Mouse (Mus musculus): ENCODE data around the gene Galnt9. TPM values are rescaled to one million over a fixed set of nuclear protein-coding genes. Genes with fewer than 3 reads are reported as not detected.

Galnt9 gene
- polyA plus RNA-seq, 1 experiment from 2014 or later, result 8.4 TPM

DNA sequence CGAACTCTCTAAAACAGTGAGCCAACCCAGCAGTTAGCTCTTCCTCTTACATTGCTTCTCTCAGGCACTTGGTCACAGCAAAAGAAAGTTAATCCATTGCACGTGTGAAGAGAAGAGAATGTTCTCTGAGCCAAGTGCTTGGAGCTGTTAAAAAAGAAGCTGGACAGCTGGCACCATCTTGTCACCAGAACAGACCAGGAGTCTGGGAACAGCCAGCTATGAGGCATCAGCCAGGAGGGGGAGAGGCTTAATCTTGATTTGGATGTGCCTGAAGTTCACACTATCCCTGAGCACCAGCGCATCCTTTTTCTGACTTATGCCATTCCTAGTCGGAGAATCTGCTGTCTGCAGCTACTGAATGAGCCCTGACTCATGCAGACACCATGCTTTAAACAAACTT, 30.4 kb upstream of the Galnt9 start:
- Histone ChIP-seq H3K4me1 (0 out of 2 replicates have a peak, but pooled peaks cover 3% of the 10 kb centered on the region), H3K27ac (replicated peaks) (no peak overlapping the region), H3K36me3 (no peaks in the 10 kb centered on the region), H3K9ac (replicated peaks) (no peak overlapping the region), H3K27me3 (peaks cover 4% of the 10 kb centered on the region; the same call in 1 of the 2 replicates), H3K9me3 (no peaks in the 10 kb centered on the region), H3K4me3 (no peak overlapping the region), H3K4me2 (replicated peaks) (no peak overlapping the region)
- WGBS, result 83% methylated on average over 4 of the region's 4 CpGs
- ATAC-seq (ENCODE audit: low FRiP score, low read depth), result no peak

DNA sequence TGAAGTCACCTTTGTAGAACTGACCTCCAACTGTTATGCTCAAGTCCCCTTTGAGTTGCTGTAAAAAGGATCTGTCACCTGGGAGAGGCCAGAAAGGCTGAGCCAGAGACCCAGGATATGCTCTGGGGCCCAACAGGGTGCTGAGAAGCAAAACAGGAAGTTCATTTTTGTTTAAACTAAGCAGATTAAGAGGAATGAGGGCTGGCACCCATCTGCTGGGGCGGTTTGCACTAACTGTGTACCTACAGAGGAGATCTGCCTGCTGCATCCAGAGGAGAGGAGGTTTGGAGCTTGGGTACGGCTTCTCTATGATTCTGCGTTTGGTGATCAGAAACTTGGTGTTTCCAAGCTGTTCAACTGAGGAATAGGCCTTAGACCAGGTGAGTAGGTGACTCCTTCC, 29.5 kb upstream of the Galnt9 start:
- Histone ChIP-seq H3K9me3 (no peaks in the 10 kb centered on the region), H3K4me2 (replicated peaks) (no peak overlapping the region), H3K4me3 (no peak overlapping the region), H3K9ac (replicated peaks) (no peak overlapping the region), H3K4me1 (0 out of 2 replicates have a peak, but pooled peaks cover 3% of the 10 kb centered on the region), H3K27me3 (peaks cover 4% of the 10 kb centered on the region; the same call in 1 of the 2 replicates), H3K36me3 (no peaks in the 10 kb centered on the region), H3K27ac (replicated peaks) (no peak overlapping the region)
- 66% methylated on average over 3 of the region's 3 CpGs for WGBS
- no peak for ATAC-seq (ENCODE audit: low FRiP score, low read depth)

DNA sequence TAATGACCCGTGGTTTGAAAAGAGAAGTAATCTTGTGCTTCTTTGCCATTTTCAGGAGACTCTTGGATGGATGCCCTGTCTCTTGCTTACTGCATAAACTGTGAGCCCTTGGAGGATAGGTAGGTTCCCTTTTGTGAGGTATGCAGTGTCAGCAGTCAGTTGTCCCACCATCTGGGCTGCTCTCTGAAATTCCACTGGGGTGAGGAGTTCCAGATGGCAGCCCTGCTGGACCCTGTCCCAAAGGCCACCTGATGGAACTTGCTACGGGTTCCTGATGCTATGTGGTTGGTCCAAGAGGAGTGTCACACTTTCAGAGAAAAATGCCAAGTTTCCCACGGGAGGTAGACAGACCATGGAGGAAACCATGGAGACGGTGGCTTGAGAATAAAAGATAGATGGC, 27.8 kb upstream of the Galnt9 start:
- ATAC-seq (ENCODE audit: low FRiP score, low read depth), result no peak
- 77% methylated on average over 4 of the region's 4 CpGs for WGBS
- Histone ChIP-seq H3K9ac (replicated peaks) (no peak overlapping the region), H3K27ac (replicated peaks) (no peak overlapping the region), H3K36me3 (no peaks in the 10 kb centered on the region), H3K4me3 (no peak overlapping the region), H3K9me3 (no peaks in the 10 kb centered on the region), H3K4me2 (replicated peaks) (no peak overlapping the region), H3K4me1 (no peaks in the 10 kb centered on the region), H3K27me3 (peaks cover 4% of the 10 kb centered on the region; the same call in 1 of the 2 replicates)

DNA sequence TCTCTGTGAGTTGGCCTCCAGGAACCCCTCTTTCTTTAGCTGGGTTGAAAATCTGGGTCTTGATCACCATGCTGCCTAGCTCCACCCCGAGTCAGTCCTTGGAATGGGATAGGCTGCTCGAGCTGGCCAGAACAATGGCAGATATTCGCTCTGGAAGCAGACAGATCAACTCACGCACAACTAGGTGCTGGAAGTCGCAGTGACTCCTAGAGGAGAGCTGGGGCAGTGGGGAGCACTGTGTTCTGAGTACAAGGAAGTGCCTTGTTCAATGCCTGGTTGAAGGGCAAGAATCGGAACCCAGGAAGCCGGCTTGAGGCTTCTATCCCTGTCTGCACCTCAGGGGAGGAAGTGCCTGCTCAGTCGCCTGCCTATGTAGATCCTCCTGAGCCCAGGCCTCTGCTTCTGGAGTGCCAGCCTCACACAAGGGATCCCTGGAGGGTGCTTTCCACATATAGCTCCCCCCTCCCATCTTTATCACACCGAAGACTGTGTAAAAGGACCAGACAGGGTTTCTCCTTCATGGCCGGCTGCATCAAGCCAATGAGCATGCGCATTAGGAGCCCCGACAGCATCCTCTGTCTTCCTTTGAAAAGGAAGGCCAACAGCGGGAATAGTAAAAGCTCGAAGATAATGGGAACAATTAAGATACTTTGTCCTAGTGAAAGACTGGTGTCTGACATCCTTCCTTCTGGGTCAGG, 25.9 kb upstream of the Galnt9 start:
- Histone ChIP-seq H3K27me3 (peaks cover 3% of the 10 kb centered on the region; the same call in 1 of the 2 replicates), H3K4me3 (no peak overlapping the region), H3K36me3 (no peaks in the 10 kb centered on the region), H3K4me1 (no peaks in the 10 kb centered on the region), H3K27ac (replicated peaks) (no peak overlapping the region), H3K9me3 (no peaks in the 10 kb centered on the region), H3K9ac (replicated peaks) (no peak overlapping the region), H3K4me2 (replicated peaks) (peak overlapping the region; percentile 10)
- ATAC-seq (ENCODE audit: low FRiP score, low read depth), result no peak
- 29% methylated on average over 14 of the region's 14 CpGs for WGBS

DNA sequence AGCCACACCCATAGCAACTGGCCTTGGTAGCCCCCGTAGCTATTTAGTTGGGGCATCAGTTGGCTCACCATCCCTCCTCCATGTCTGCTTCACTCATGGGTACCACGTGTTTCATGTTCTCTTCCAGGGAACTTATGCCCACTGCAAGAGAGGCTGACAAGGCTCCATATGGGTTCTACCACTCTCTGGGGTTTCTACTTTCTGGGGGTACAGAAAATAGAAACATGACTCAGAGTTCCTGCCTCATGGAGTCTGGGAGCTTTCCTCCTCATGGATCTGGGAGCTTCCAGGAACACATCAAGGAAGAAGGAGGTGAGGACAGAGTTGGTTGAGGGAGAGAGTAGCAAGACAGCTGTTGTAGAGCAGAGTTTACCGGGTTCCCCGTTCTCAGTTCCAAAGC, 23.2 kb upstream of the Galnt9 start:
- no peaks in the 10 kb centered on the region for H3K9me3 ChIP-seq
- H3K27ac ChIP-seq (replicated peaks), result no peak overlapping the region
- no peak for ATAC-seq (ENCODE audit: low FRiP score, low read depth)
- H3K36me3 ChIP-seq, result no peaks in the 10 kb centered on the region
- no peak overlapping the region for H3K9ac ChIP-seq (replicated peaks)
- WGBS, result 92% methylated on average over 4 of the region's 4 CpGs
- H3K4me1 ChIP-seq, result no peaks in the 10 kb centered on the region
- H3K4me3 ChIP-seq, result no peak overlapping the region
- peaks cover 3% of the 10 kb centered on the region; the same call in 1 of the 2 replicates for H3K27me3 ChIP-seq
- H3K4me2 ChIP-seq (replicated peaks), result no peak overlapping the region

DNA sequence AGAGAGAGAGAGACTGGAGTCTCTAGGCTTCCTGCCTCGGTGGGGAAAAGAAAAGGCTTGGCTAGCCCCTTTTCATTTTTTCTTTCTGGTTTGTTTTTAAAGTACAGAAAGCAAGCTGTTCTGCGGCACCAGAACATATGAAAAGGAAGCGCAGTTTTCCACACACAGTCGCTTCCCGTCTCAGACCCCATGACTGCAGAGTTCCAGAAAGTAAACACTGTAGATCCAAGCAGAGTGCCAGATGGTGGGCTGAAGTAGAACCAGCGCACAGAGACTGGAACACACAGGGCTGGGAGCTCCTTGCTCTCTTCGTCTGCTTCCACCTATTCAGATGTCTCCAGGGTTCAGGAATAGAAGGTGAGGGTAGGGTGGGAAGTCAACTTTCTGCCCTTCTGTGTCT, 22.3 kb upstream of the Galnt9 start:
- Histone ChIP-seq H3K36me3 (no peaks in the 10 kb centered on the region), H3K27me3 (peaks cover 3% of the 10 kb centered on the region; the same call in 1 of the 2 replicates), H3K4me1 (no peaks in the 10 kb centered on the region), H3K4me2 (replicated peaks) (no peak overlapping the region), H3K9me3 (no peaks in the 10 kb centered on the region), H3K4me3 (no peak overlapping the region), H3K9ac (replicated peaks) (no peak overlapping the region), H3K27ac (replicated peaks) (no peak overlapping the region)
- 71% methylated on average over 7 of the region's 7 CpGs for WGBS
- no peak for ATAC-seq (ENCODE audit: low FRiP score, low read depth)

DNA sequence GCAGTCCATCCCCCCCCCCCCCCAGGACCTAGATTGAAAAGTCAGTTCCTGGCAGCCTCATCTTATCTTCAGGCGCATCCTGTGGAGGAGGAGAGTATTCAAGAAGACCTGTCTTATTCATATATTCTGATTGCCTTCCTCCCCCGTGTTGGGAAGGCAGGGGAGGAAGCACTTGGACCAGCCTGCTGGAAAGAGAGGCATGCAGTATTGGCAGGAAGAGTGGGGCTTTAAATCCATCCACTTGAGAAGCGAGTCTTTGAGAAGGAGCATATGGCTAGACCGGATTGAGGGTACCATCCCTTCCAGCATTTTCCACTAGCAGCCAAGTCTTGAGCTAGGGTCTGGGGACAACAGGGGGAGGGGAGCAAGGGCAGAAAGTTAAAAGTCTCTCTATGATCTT, 20.9 kb upstream of the Galnt9 start:
- H3K27me3 ChIP-seq, result peaks cover 3% of the 10 kb centered on the region; the same call in 1 of the 2 replicates
- ATAC-seq (ENCODE audit: low FRiP score, low read depth), result no peak
- no peak overlapping the region for H3K4me3 ChIP-seq
- H3K9ac ChIP-seq (replicated peaks), result no peak overlapping the region
- no peak overlapping the region for H3K27ac ChIP-seq (replicated peaks)
- H3K4me1 ChIP-seq, result no peaks in the 10 kb centered on the region
- no peaks in the 10 kb centered on the region for H3K9me3 ChIP-seq
- no peak overlapping the region for H3K4me2 ChIP-seq (replicated peaks)
- WGBS, result 86% methylated on average over 4 of the region's 4 CpGs
- H3K36me3 ChIP-seq, result no peaks in the 10 kb centered on the region

DNA sequence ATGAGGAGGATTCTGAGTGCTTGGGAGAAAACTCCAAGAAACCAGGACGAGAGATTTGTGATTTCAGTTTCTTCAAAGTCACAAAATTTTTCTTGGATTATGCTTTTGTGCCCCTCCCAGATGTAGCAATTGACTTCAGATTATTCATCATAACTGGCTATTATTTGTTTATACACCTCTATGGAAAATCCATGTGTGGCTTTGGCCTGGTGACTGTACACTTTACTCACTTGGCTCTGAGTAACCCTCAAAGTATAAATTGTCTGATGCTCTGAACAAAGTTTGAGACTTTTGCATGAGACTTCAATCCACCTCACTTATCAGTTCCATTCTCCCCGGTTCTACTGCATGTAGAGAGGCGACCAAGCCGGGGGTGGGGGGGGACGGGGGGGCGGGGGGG, 18.5 kb upstream of the Galnt9 start:
- Histone ChIP-seq H3K4me2 (replicated peaks) (no peak overlapping the region), H3K36me3 (no peaks in the 10 kb centered on the region), H3K4me3 (no peak overlapping the region), H3K4me1 (peaks cover 3% of the 10 kb centered on the region; the same call in 1 of the 2 replicates), H3K27ac (replicated peaks) (no peak overlapping the region), H3K9me3 (no peaks in the 10 kb centered on the region), H3K27me3 (0 out of 2 replicates have a peak, but pooled peaks cover 7% of the 10 kb centered on the region), H3K9ac (replicated peaks) (no peak overlapping the region)
- 79% methylated on average over 6 of the region's 6 CpGs for WGBS
- no peak for ATAC-seq (ENCODE audit: low FRiP score, low read depth)

DNA sequence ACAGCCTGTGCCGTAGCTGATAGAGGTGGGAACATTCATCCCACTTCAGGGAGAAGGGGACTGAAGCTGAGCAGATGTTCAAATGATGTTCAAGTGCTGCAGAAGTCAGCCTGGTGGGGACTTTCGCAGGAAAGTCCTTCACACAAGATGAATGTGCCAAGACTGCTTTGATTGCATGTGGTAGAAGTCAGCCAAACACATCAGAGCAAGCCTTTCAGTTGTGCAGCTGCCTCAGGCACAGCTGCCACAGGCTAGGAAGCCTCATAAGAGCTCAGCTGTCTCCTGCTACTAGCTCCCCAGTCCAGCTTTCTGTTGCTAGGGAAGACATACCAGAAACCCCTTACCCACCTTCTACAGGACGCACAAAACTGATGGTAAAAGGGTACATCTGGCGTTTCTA, 17.6 kb upstream of the Galnt9 start:
- Histone ChIP-seq H3K27ac (replicated peaks) (no peak overlapping the region), H3K36me3 (no peaks in the 10 kb centered on the region), H3K4me3 (no peak overlapping the region), H3K9me3 (no peaks in the 10 kb centered on the region), H3K27me3 (peaks cover 12% of the 10 kb centered on the region; the same call in 1 of the 2 replicates), H3K9ac (replicated peaks) (no peak overlapping the region), H3K4me2 (replicated peaks) (no peak overlapping the region), H3K4me1 (peaks cover 3% of the 10 kb centered on the region; the same call in 1 of the 2 replicates)
- 92% methylated on average over 4 of the region's 4 CpGs for WGBS
- no peak for ATAC-seq (ENCODE audit: low FRiP score, low read depth)

DNA sequence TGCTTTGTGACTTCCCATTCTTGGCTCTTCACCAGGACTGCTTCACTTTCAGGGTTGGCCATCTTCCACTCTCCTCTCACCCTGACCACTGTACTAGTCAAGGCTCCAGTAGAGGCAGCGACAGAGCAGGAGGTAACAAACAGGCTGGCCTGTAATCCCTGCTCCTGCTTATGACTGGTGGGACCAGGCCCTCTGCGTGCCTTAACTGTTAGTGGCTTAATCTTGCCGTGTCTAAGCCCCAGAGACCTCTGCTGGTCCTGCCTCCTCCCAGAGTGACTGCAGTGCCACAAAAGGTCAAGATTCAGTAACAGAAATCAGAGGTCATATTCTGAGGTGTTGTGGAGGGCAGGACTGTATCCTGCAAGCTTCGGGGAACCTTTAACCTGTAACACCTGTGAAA, 13.1 kb upstream of the Galnt9 start:
- Histone ChIP-seq H3K4me2 (replicated peaks) (no peak overlapping the region), H3K27ac (replicated peaks) (no peak overlapping the region), H3K36me3 (no peaks in the 10 kb centered on the region), H3K9ac (replicated peaks) (no peak overlapping the region), H3K4me1 (peaks cover 3% of the 10 kb centered on the region; the same call in 1 of the 2 replicates), H3K27me3 (peaks cover 9% of the 10 kb centered on the region; the same call in 1 of the 2 replicates), H3K4me3 (no peak overlapping the region), H3K9me3 (peaks cover 6% of the 10 kb centered on the region; the same call in 1 of the 2 replicates)
- ATAC-seq (ENCODE audit: low FRiP score, low read depth), result no peak
- WGBS, result 67% methylated on average over 4 of the region's 4 CpGs

DNA sequence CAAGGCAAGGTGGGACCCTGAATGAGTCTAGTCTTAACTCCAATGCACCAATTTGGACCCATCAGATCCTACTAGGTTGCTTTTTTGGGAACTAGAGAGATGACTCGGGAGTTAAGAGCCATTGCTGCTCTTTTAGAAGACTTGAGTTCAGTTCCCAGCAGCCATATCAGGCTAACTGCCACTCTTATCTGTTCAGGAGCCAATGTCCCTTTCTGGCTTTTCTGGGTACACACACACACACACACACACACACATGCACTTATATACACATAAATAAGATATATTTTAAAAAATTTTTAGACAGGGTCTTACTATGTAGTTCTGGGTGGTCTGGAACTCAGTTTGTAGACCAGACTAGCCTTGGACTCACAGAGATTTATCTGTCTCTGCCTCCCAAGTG, 9.8 kb upstream of the Galnt9 start:
- WGBS, result 78% methylated on average over 1 of the region's 1 CpGs
- no peak for ATAC-seq (ENCODE audit: low FRiP score, low read depth)

DNA sequence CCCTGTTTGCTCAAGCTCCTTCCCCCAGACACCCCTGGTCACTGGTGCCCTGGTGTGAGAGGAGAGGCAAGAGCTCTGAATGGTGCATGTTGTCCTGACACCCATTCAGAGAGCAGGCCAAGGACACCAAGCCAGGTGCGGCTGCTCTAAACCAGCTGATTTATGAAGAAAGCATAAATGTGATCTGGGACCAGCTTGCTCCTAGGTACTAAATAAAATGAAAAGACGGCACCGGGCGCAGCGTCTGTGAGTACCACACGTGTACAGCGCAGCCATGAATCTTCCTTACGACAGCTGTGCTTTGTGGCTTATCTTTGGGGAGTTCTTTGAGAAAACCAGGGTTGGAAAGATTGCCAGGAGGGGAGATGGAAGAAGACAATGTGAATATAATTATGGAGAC, 8.2 kb upstream of the Galnt9 start:
- no peaks in the 10 kb centered on the region for H3K36me3 ChIP-seq
- no peak for ATAC-seq (ENCODE audit: low FRiP score, low read depth)
- 90% methylated on average over 8 of the region's 8 CpGs for WGBS

More for the DNA sequence above, 9.8 kb upstream of the Galnt9 start:
- Histone ChIP-seq H3K4me3 (no peak overlapping the region), H3K27ac (replicated peaks) (no peak overlapping the region), H3K36me3 (no peaks in the 10 kb centered on the region), H3K27me3 (peaks cover 4% of the 10 kb centered on the region; the same call in 1 of the 2 replicates), H3K9me3 (peaks cover 6% of the 10 kb centered on the region; the same call in 1 of the 2 replicates), H3K9ac (replicated peaks) (no peak overlapping the region), H3K4me2 (replicated peaks) (no peak overlapping the region), H3K4me1 (no peaks in the 10 kb centered on the region)

More for the DNA sequence above, 8.2 kb upstream of the Galnt9 start:
- Histone ChIP-seq H3K27ac (replicated peaks) (no peak overlapping the region), H3K4me2 (replicated peaks) (no peak overlapping the region), H3K4me1 (no peaks in the 10 kb centered on the region), H3K9me3 (peaks cover 6% of the 10 kb centered on the region; the same call in 1 of the 2 replicates), H3K27me3 (peaks cover 9% of the 10 kb centered on the region; the same call in 1 of the 2 replicates), H3K9ac (replicated peaks) (no peak overlapping the region), H3K4me3 (no peak overlapping the region)

Data from midbrain, embryonic 12.5 days (tissue).